Comparison of ENCODE assay signal across 22 mouse cellular contexts in the genomic region with DNA sequence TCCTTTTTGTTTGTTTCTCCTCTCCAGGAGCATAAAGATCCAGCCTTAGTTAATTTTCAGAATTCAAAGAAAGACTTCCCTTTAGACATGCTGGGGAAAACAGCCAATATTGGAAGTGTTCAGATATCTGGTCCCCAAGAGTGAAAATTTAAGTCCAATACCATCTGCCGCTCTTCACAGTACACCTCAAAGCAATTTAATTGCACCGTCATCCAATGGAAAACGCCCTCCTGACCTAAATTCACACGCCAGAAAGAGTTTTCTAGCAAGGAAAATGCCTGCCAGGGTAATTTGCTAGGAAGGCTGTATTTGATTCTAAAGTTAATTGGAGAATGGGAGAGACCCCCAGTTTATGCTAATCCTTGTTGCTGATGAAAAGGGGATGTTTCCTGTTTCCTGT.
DNase-seq lines count a peak whose midpoint lies in the region; ATAC-seq and TF ChIP-seq lines count a peak whose summit lies in the region.
"Had no signal": no experiment of that assay in that cellular context is flagged by ENCODE, and none has a peak within 500 bp of the region (broad histone marks: within the 10 kb centered on the region; RNA-seq: fewer than 3 reads in every experiment).

No protein-coding gene starts in this region.

- no peaks in the 10 kb centered on the region for H3K9me3 ChIP-seq in forebrain, embryonic 12.5 days
- no peaks in the 10 kb centered on the region for H3K9me3 ChIP-seq in forebrain, embryonic 10.5 days
- no peaks in the 10 kb centered on the region for H3K9me3 ChIP-seq in midbrain, embryonic 11.5 days (ENCODE audit: control insufficient read depth, low read length)
- H3K9me3 ChIP-seq in midbrain, embryonic 13.5 days, result no peaks in the 10 kb centered on the region
- H3K9me3 ChIP-seq in forebrain, embryonic 16.5 days (ENCODE audit: control insufficient read depth, low read length), result no peaks in the 10 kb centered on the region
- no peaks in the 10 kb centered on the region for H3K9me3 ChIP-seq in midbrain, postnatal 0 days (ENCODE audit: low read length)
- H3K9me3 ChIP-seq: heart, embryonic 15.5 days; midbrain, embryonic 12.5 days had no signal

- 31% methylated on average over 4 of the region's 4 CpGs for WGBS in forebrain, embryonic 12.5 days
- 23% methylated on average over 4 of the region's 4 CpGs for WGBS in forebrain, embryonic 10.5 days
- 51% methylated on average over 4 of the region's 4 CpGs for WGBS in midbrain, embryonic 11.5 days
- WGBS in midbrain, embryonic 13.5 days, result 31% methylated on average over 4 of the region's 4 CpGs
- WGBS in forebrain, embryonic 16.5 days, result 10% methylated on average over 4 of the region's 4 CpGs
- WGBS in midbrain, postnatal 0 days, result 29% methylated on average over 4 of the region's 4 CpGs

- no peak overlapping the region for H3K4me3 ChIP-seq in forebrain, embryonic 12.5 days (replicated peaks)
- H3K4me3 ChIP-seq in forebrain, embryonic 10.5 days, result no peak overlapping the region
- H3K4me3 ChIP-seq in midbrain, embryonic 11.5 days (ENCODE audit: low read depth, low read length), result no peak overlapping the region
- H3K4me3 ChIP-seq in midbrain, embryonic 13.5 days (replicated peaks), result no peak overlapping the region
- no peak overlapping the region for H3K4me3 ChIP-seq in forebrain, embryonic 16.5 days (replicated peaks; ENCODE audit: low read length)
- no peak overlapping the region for H3K4me3 ChIP-seq in midbrain, postnatal 0 days (ENCODE audit: low read depth, low read length)
- H3K4me3 ChIP-seq: heart, embryonic 15.5 days; layer of hippocampus, adult 2 months; midbrain, embryonic 12.5 days had no signal

- no peak overlapping the region for H3K9ac ChIP-seq in forebrain, embryonic 12.5 days
- H3K9ac ChIP-seq in midbrain, embryonic 11.5 days (ENCODE audit: low read length), result no peak overlapping the region
- H3K9ac ChIP-seq in midbrain, embryonic 13.5 days (replicated peaks), result no peak overlapping the region
- H3K9ac ChIP-seq in forebrain, embryonic 16.5 days (replicated peaks; ENCODE audit: low read depth, low read length), result no peak overlapping the region
- no peak overlapping the region for H3K9ac ChIP-seq in midbrain, postnatal 0 days (replicated peaks; ENCODE audit: low read length, poor library complexity, severe bottlenecking)
- H3K9ac ChIP-seq: heart, embryonic 15.5 days; midbrain, embryonic 12.5 days had no signal

- ATAC-seq in forebrain, embryonic 12.5 days (ENCODE audit: low FRiP score), result peak; percentile 51; the same call in 1 of the 2 replicates
- ATAC-seq in midbrain, embryonic 11.5 days (ENCODE audit: low FRiP score), result no peak
- ATAC-seq in midbrain, embryonic 13.5 days, result no peak
- ATAC-seq in forebrain, embryonic 16.5 days, result no peak
- no peak for ATAC-seq in midbrain, postnatal 0 days (ENCODE audit: low FRiP score)
- ATAC-seq: intestine, embryonic 16.5 days; lung, postnatal 0 days; Patski had no signal

- no peak overlapping the region for H3K4me2 ChIP-seq in forebrain, embryonic 12.5 days
- H3K4me2 ChIP-seq in midbrain, embryonic 11.5 days, result no peak overlapping the region
- no peak overlapping the region for H3K4me2 ChIP-seq in midbrain, embryonic 13.5 days (replicated peaks)
- peak overlapping the region; percentile 18; the same call in 1 of the 2 replicates for H3K4me2 ChIP-seq in forebrain, embryonic 16.5 days (ENCODE audit: low read length)
- no peak overlapping the region for H3K4me2 ChIP-seq in midbrain, postnatal 0 days (ENCODE audit: low read depth, low read length, poor library complexity, severe bottlenecking)
- H3K4me2 ChIP-seq: heart, embryonic 15.5 days; midbrain, embryonic 12.5 days had no signal

- no peaks in the 10 kb centered on the region for H3K36me3 ChIP-seq in forebrain, embryonic 12.5 days (replicated peaks)
- no peaks in the 10 kb centered on the region for H3K36me3 ChIP-seq in forebrain, embryonic 10.5 days (replicated peaks)
- H3K36me3 ChIP-seq in midbrain, embryonic 11.5 days (ENCODE audit: control insufficient read depth, insufficient read depth, low read length), result no peaks in the 10 kb centered on the region
- no peaks in the 10 kb centered on the region for H3K36me3 ChIP-seq in midbrain, embryonic 13.5 days
- H3K36me3 ChIP-seq in forebrain, embryonic 16.5 days (ENCODE audit: control insufficient read depth, insufficient read depth), result no peaks in the 10 kb centered on the region
- no peaks in the 10 kb centered on the region for H3K36me3 ChIP-seq in midbrain, postnatal 0 days (ENCODE audit: insufficient read depth, low read length)
- H3K36me3 ChIP-seq: heart, embryonic 15.5 days; midbrain, embryonic 12.5 days had no signal

- H3K4me1 ChIP-seq in forebrain, embryonic 12.5 days, result peaks cover 21% of the 10 kb centered on the region
- H3K4me1 ChIP-seq in forebrain, embryonic 10.5 days, result peaks cover 60% of the 10 kb centered on the region
- peaks cover 25% of the 10 kb centered on the region for H3K4me1 ChIP-seq in midbrain, embryonic 11.5 days (ENCODE audit: control insufficient read depth, insufficient read depth, low read length)
- H3K4me1 ChIP-seq in midbrain, embryonic 13.5 days (replicated peaks), result peaks cover 37% of the 10 kb centered on the region
- H3K4me1 ChIP-seq in forebrain, embryonic 16.5 days (replicated peaks; ENCODE audit: control insufficient read depth, insufficient read depth, low read length), result peaks cover 7% of the 10 kb centered on the region
- H3K4me1 ChIP-seq in midbrain, postnatal 0 days (ENCODE audit: insufficient read depth, low read length), result 0 out of 2 replicates have a peak, but pooled peaks cover 3% of the 10 kb centered on the region
- H3K4me1 ChIP-seq: heart, embryonic 15.5 days had no signal

- H3K27me3 ChIP-seq in forebrain, embryonic 12.5 days, result peaks cover 14% of the 10 kb centered on the region; the same call in 1 of the 2 replicates
- peaks cover 58% of the 10 kb centered on the region for H3K27me3 ChIP-seq in forebrain, embryonic 10.5 days (ENCODE audit: poor library complexity, severe bottlenecking)
- peaks cover 6% of the 10 kb centered on the region; the same call in 1 of the 2 replicates for H3K27me3 ChIP-seq in midbrain, embryonic 11.5 days (ENCODE audit: control insufficient read depth, insufficient read depth, low read length)
- peaks cover 21% of the 10 kb centered on the region for H3K27me3 ChIP-seq in midbrain, embryonic 13.5 days
- no peaks in the 10 kb centered on the region for H3K27me3 ChIP-seq in forebrain, embryonic 16.5 days (replicated peaks; ENCODE audit: control insufficient read depth, insufficient read depth, low read length)
- H3K27me3 ChIP-seq in midbrain, postnatal 0 days (ENCODE audit: insufficient read depth, low read length), result no peaks in the 10 kb centered on the region
- H3K27me3 ChIP-seq: heart, embryonic 15.5 days; Patski had no signal

- TF ChIP-seq CTCF in midbrain, postnatal 0 days (IDR thresholded peaks at IDR 0.05), result no peak

- DNase-seq in forebrain, embryonic 10.5 days (ENCODE audit: extremely low spot score, low spot score), result no peak
- DNase-seq in midbrain, embryonic 11.5 days (ENCODE audit: low spot score, missing footprints), result peak; percentile 76
- peak; percentile 36 for DNase-seq in midbrain, postnatal 0 days (ENCODE audit: low spot score)
- no peak for DNase-seq in adrenal gland, adult 8-10 months
- no peak for DNase-seq in kidney, adult 11 months
- DNase-seq: cerebellum, adult 8-10 months; heart, postnatal 4 days; kidney, postnatal 25 days; layer of hippocampus, postnatal 36 days; right cerebral cortex, postnatal 14 days; thymus, adult 2 months; thymus, postnatal 4 days had no signal

- peak overlapping the region; percentile 53; the same call in 1 of the 2 replicates for H3K27ac ChIP-seq in forebrain, embryonic 12.5 days
- H3K27ac ChIP-seq in forebrain, embryonic 10.5 days, result no peak overlapping the region
- H3K27ac ChIP-seq in midbrain, embryonic 11.5 days (ENCODE audit: low read depth, low read length), result no peak overlapping the region
- H3K27ac ChIP-seq in midbrain, embryonic 13.5 days, result no peak overlapping the region
- peak overlapping the region; percentile 33; the same call in 1 of the 2 replicates for H3K27ac ChIP-seq in forebrain, embryonic 16.5 days (ENCODE audit: low read length)
- H3K27ac ChIP-seq in midbrain, postnatal 0 days (ENCODE audit: low read depth, low read length), result peak overlapping the region; percentile 55
- H3K27ac ChIP-seq: heart, embryonic 15.5 days; stomach, postnatal 0 days had no signal

Comparison
In these comparisons a context has a peak if more than half of its experiments do, and no peak if none do; other contexts are left out.
1. H3K27ac ChIP-seq: peak in forebrain, embryonic 12.5 days (single experiment), forebrain, embryonic 16.5 days (single experiment) and midbrain, postnatal 0 days (single experiment); none in forebrain, embryonic 10.5 days (single experiment), midbrain, embryonic 11.5 days (single experiment) and midbrain, embryonic 13.5 days (single experiment).
2. DNase-seq: peak in midbrain, embryonic 11.5 days (single experiment) and midbrain, postnatal 0 days (single experiment); none in forebrain, embryonic 10.5 days (single experiment), adrenal gland, adult 8-10 months (single experiment) and kidney, adult 11 months (single experiment).